Comparison of ENCODE assay signal across 8 mouse cellular contexts in the genomic region with DNA sequence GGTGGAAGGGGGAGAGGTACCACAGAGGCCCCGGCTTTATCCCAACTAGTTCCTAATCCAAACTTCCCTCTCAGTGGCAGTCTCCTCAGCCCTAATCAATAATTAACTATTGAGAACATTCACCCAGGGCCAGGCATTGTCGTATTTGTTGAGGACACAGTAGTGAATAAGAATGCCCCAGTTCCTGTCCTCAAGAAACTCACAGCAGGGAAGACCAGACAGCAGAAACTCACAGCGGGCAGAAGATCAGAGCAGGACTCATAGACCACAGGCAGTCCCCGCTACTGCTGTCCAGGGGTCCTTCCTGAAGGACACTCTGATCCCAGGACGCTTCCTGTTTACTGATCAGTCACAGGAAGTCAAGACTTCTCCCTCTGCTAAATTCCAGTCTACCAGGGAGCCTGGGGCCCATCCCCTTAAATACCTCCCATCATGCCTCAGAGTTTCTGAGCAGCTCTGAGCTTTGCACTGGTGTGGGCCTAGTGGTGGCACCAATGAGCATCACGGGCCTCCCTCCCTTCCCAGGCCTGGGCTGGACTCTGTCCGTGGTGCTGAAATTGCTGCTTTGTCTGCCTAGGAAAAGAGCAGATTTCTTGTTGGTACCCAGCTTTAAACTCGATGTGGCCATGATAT. TPM values are rescaled to one million over a fixed set of nuclear protein-coding genes. Genes with fewer than 3 reads are reported as not detected.
DNase-seq lines count a peak whose midpoint lies in the region; TF ChIP-seq lines count a peak whose summit lies in the region.

No protein-coding gene starts in this region.

- H3K27ac ChIP-seq in kidney, adult 2 months (ENCODE audit: insufficient read depth, low read depth, low read length): no peak overlapping the region

- no peaks in the 10 kb centered on the region for H3K36me3 ChIP-seq in kidney, adult 2 months (ENCODE audit: control insufficient read depth, insufficient read depth, low read length)

- H3K4me1 ChIP-seq in kidney, adult 2 months (ENCODE audit: control insufficient read depth, insufficient read depth, low read length): no peaks in the 10 kb centered on the region

- peak; percentile 53 to 77 for DNase-seq in adrenal gland, adult (ENCODE audit: inconsistent age in 2 of 2, low spot score in 1 of 2)
- no peak for DNase-seq in adrenal gland, adult 8-10 months
- DNase-seq in 3T3-L1 (ENCODE audit: low read depth, low spot score): peak; percentile 80
- peak; percentile 34 for DNase-seq in c-Kit-positive CD71-positive TER-119-negative erythroid progenitor cells, embryonic 14.5 days (ENCODE audit: low read depth)
- peak; percentile 33 for DNase-seq in kidney, adult 2 months
- peak; percentile 79 for DNase-seq in lung, postnatal 10 days
- DNase-seq in layer of hippocampus, adult 11-12 months (ENCODE audit: low spot score): no peak
- DNase-seq in spleen, postnatal 14 days (ENCODE audit: low spot score in 2 of 2): no peak

- TF ChIP-seq CTCF in kidney, adult 2 months (conservative IDR thresholded peaks at IDR 0.05; ENCODE audit: insufficient read depth, insufficient read length, low read depth, low read length): 0 out of 2 replicates have a peak, but pooled peaks have one; percentile 23

- WGBS in kidney, adult 2 months: 15% methylated on average over 8 of the region's 8 CpGs

- TF ChIP-seq POLR2A in kidney, adult 2 months (IDR thresholded peaks at IDR 0.05; ENCODE audit: low read depth, low read length): no peak

- H3K4me3 ChIP-seq in kidney, adult 2 months (ENCODE audit: insufficient read depth, low read depth, low read length): no peak overlapping the region

- no peaks in the 10 kb centered on the region for H3K27me3 ChIP-seq in kidney, adult 2 months (replicated peaks; ENCODE audit: control insufficient read depth, insufficient read depth, low read length)

RNA-seq across cellular contexts. Expression of a gene that starts 45.6 kb away (rescaled TPM):
- total RNA-seq in adrenal gland, adult 8-10 months (2022): 10 to 100 TPM; 39.3 to 61.3 (median 50.2) TPM
- 26.5 and 27.6 TPM in 2 replicates for polyA plus RNA-seq in kidney, adult 2 months (2012; rRNA removed)

Comparison
In these comparisons a context has a peak if more than half of its experiments do, and no peak if none do; other contexts are left out.
1. DNase-seq: peak in adrenal gland, adult (2 of 2), 3T3-L1 (single experiment), c-Kit-positive CD71-positive TER-119-negative erythroid progenitor cells, embryonic 14.5 days (single experiment), kidney, adult 2 months (single experiment) and lung, postnatal 10 days (single experiment); none in adrenal gland, adult 8-10 months (single experiment), layer of hippocampus, adult 11-12 months (single experiment) and spleen, postnatal 14 days (0 of 2).